Mouse (Mus musculus): ENCODE data around the gene Axin2. TPM values are rescaled to one million over a fixed set of nuclear protein-coding genes. Genes with fewer than 3 reads are reported as not detected.

Axin2 gene
- 4.5 and 5.8 TPM in 2 replicates for polyA plus RNA-seq (2021; fragmentation: Nextera tagmentation)
- long read RNA-seq, experiment 1, partial matches to known transcripts = 2 of 3 reads
- long read RNA-seq, experiment 1, other reads (novel, unspliced or antisense) = 1 of 3 reads
- long read RNA-seq, experiment 2, full-length matches to known transcripts = 2 of 6 reads
- long read RNA-seq, experiment 2, partial matches to known transcripts = 2 of 6 reads
- long read RNA-seq, experiment 2, other reads (novel, unspliced or antisense) = 2 of 6 reads

DNA sequence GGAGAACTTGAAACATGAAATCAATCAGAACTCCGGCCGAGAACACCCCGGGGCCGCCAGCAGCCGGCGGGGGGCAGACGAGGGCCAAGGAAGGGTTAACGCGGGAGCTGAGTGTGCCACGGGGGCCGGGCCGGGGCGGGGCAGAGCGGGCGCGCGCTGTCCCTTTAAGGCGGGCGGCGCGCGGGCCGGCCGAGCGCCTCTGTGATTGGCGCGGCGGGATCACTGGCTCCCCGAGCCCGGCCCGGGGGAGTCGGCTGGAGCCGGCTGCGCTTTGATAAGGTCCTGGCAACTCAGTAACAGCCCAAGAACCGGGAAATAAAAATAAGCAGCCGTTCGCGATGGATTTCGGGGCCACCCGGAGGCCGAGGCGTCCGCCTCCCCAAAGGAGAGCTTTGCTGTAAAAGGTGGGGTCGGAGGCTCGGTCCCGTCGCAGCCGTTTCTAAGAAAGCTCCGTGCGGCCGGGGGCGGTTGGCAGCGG lies at the start of gene Axin2:
TSS of gene Axin2 (plus strand) at position 192 of the 478 bp plus-strand sequence.

Other genes starting within 250 kb of the Axin2 start
- not detected in 2 replicates for gene E030025P04Rik, start 224.0 kb downstream of the Axin2 start, polyA plus RNA-seq (2021; fragmentation: Nextera tagmentation)